Mouse (Mus musculus) cerebellum, adult 11 months (tissue): ENCODE results near the gene Nmt1.
A peak's percentile ranks its signal among the peaks of the same experiment; 100 is the strongest.

Experiments used
- DNase-seq: peaks from one replicate; pipeline ENCODE4 v3.0.0; 2022

Gene Nmt1

DNA sequence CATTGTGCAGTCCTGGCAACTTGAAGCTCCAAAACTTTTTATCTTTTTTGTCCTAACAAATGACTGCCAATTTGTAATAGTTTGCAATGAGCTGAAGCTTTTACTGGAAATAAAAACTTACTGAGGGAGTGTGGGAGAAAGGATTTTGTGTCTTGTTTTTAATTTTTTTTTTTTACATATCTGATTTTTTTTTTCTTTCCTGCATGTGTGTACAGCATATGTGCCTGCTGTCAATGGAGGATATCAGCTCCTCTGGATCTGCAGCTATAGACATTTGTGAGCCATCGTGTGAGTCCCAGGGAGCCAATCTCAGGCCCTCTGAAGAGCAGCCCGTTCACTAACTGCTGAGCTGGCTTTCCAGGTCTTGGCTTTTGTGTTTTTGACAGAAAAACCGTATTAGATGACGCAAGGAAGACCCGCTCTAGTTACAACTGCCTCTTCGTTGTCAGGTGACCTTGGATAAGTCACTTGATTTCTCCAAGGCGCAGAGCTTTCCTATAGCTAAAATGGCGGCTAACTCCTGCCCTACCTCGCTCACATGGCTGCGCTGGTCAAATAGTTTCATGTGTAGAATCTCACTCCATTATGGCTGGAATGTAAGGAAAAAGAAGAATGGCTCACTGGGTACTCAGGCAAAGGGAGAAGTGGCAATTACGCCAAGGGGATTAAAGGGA, 86.4 kb downstream of the Nmt1 start:
- DNase-seq, result no peak

DNA sequence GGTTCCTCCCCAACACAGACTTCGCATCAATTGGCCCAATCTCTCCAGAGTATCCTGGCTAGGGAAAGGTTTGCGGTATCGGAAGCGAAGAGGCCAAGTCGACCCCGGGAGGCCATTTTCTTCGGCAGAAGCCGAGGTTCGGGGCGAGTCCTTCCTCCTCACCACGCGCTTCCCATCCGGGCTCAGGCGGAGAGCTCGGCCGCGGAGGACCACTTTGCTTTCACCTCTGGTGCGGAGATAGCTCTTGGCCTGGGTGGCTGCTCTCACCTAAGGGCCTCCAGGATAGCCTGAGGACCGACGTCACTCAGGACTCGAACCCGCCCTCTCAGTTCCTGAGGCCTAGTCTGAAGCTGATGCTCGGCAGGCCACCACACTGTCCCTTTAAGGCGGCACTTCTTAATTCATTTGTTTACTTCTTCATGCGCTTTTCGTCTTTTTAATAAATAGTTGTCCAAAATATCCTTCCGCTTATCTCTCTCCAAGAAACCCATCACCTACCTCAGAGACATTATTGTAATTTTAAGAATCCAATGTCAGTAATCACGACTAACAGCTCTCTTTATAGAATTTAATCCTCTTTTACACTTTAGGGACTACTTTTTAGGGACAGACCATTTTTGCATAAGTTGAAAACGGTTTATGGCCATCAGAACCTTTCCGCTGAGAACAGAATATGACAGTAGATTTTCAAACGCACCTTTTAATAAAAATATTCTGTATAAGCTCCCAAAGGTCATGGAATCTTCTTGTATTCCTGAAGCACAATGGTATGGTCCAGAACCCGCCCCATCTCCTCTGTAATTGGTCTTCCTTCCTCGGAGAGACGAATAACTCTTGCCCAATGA, 87.4 kb downstream of the Nmt1 start:
- peak; percentile 85 for DNase-seq

DNA sequence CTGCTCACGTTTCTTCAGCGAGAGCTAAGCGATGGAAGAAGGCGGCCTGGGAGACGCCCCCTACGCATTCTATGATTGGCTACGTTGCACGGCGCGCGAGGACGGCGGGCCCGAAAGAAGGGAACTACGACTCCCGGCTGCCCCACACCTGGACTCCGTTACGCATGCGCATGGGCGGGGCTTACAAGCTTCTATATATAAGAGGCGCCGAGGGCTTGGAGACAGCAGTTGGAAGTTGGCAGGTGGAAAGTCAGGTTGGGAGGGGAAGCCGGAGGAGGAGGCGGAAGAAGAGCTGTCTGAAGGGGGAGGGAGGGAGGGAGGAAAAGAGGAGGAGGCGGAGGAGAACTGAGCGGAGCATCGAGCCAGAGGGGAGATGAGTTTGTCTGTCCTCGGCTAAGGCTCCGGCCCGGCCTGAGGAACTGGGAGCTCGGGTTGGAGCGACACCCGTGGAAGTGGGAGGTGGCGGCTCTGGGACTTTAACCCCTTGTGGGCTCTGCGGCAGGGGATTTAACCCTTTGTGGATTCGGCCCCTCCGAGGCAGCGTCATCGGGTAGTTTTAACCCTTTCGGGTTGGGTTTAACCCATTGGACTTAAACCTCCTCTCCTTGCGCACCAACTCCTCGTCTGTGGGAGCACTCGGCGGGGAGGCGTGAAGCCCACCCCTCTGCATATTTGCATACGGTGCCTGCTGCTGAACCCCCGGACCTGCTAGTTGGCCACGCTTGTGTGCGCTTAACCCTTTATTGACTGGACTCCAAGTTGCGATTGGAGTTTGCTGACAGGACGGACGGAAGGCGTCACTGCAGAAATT, 88.2 kb downstream of the Nmt1 start, which contains the start of gene Hexim1:
TSS of gene Hexim1 (plus strand) at position 224 of the 811 bp plus-strand sequence.
- peak; percentile 100 for DNase-seq

DNA sequence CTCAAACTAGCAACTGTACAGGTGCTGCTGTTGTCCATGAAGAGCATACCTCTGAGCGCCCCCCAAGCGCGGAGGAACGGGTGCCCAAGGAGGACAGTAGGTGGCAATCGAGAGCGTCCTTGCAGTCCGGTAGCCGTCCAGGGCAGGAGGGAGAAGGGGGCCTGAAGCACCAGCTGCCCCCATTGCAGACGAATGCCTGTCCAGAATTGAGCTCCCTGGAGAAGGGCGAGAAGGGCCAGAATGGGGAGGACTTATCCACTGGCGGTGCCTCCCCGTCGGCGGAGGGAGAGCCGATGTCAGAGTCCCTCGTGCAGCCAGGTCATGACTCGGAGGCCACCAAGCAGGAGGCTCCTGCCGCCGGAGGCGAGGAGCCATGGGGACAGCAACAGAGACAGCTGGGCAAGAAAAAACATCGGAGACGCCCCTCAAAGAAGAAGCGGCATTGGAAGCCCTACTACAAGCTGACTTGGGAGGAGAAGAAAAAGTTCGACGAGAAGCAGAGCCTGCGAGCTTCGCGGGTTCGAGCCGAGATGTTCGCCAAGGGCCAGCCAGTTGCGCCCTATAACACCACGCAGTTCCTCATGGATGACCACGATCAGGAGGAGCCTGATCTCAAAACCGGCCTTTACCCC, 89.1 kb downstream of the Nmt1 start:
- peak; percentile 79 for DNase-seq

DNA sequence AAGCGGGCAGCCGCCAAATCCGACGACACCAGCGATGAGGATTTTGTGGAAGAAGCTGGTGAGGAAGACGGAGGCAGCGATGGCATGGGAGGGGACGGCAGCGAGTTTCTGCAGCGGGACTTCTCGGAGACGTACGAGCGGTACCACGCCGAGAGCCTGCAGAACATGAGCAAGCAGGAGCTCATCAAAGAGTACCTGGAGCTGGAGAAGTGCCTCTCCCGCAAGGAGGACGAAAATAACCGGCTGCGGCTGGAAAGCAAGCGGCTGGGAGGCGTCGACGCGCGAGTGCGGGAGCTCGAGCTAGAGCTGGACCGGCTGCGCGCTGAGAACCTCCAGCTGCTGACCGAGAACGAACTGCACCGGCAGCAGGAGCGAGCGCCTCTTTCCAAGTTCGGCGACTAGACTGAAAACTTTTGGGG, 89.6 kb downstream of the Nmt1 start:
- no peak for DNase-seq
